Mouse (Mus musculus) midbrain, embryonic 10.5 days (tissue): ENCODE data around the gene Chkb. TPM values are rescaled to one million over a fixed set of nuclear protein-coding genes. Genes with fewer than 3 reads are reported as not detected.

Experiments
- DNase-seq: peaks from one replicate; pipeline ENCODE4 v3.0.0-alpha.2; 2017; ENCODE audit warnings: low spot score
- H3K27ac ChIP-seq: fragments of 300-500 bp; sonication (generic); replicated peaks from 2 replicates; pipeline ENCODE4 v1.5.1; 2016; ENCODE audit warnings: mild to moderate bottlenecking
- H3K27me3 ChIP-seq: fragments of 300-500 bp; sonication (generic); 2 replicates; pipeline ENCODE4 v1.6.1; 2016; ENCODE audit warnings: low read depth, mild to moderate bottlenecking; ENCODE audit not compliant: poor library complexity, severe bottlenecking
- H3K36me3 ChIP-seq: fragments of 300-500 bp; sonication (generic); 2 replicates; pipeline ENCODE4 v1.6.1; 2016; ENCODE audit warnings: mild to moderate bottlenecking, moderate library complexity
- H3K4me1 ChIP-seq: fragments of 300-500 bp; sonication (generic); 2 replicates; pipeline ENCODE4 v1.6.1; 2016
- H3K4me3 ChIP-seq: fragments of 300-500 bp; sonication (generic); 2 replicates; pipeline ENCODE4 v1.5.1; 2016; ENCODE audit warnings: mild to moderate bottlenecking, moderate library complexity
- H3K9me3 ChIP-seq: fragments of 300-500 bp; sonication (generic); replicated peaks from 2 replicates; pipeline ENCODE4 v1.6.1; 2016; ENCODE audit warnings: mild to moderate bottlenecking
- WGBS: fragments of 180-500 bp; shearing (Covaris S2); methylation state at CpG from one replicate; pipeline ENCODE4 v1.1.7; 2016; 5-methylcytosine and 5-hydroxymethylcytosine counted together
- polyA plus RNA-seq: library from polyadenylated mRNA; unstranded; fragments of >200 nt; fragmentation: Nextera tagmentation; extraction: Ambion mirVana; gene quantifications from 2 replicates; pipeline ENCODE4 v1.2.1, GENCODE M21; 2016

Chkb gene
- polyA plus RNA-seq, 1 experiment from 2014 or later, result 44.1 TPM

- peaks cover 76% of the 10 kb centered on the region for H3K27me3 ChIP-seq
- DNase-seq, result no peak
- H3K36me3 ChIP-seq, result no peaks in the 10 kb centered on the region
- peak overlapping the region; percentile 10; the same call in 1 of the 2 replicates for H3K27ac ChIP-seq
- H3K4me1 ChIP-seq, result peaks cover 42% of the 10 kb centered on the region
- WGBS, result 9% methylated on average over 46 of the region's 46 CpGs
- H3K4me3 ChIP-seq, result peak overlapping the region; percentile 56
- H3K9me3 ChIP-seq, result no peaks in the 10 kb centered on the region
Measured at GRCm38 (mm10) chr15:89377938-89378828, 51.5 kb downstream of the Chkb start.

GRCm38 (mm10) chr15:89377362-89377761 lies 52.3 kb downstream of the Chkb start:
- Histone ChIP-seq H3K4me3 (peak overlapping the region; percentile 24), H3K4me1 (peaks cover 50% of the 10 kb centered on the region), H3K9me3 (no peaks in the 10 kb centered on the region), H3K27me3 (peaks cover 76% of the 10 kb centered on the region), H3K36me3 (peaks cover 6% of the 10 kb centered on the region), H3K27ac (no peak overlapping the region)
- no peak for DNase-seq
- WGBS, result 4% methylated on average over 18 of the region's 18 CpGs

- H3K27ac ChIP-seq, result no peak within 1 kb of the TSS
- peak within 1 kb of the TSS; percentile 24 for H3K4me3 ChIP-seq
- H3K27me3 ChIP-seq, result peaks cover 73% of the 10 kb centered on the region
- DNase-seq, result no peak
- H3K9me3 ChIP-seq, result no peaks in the 10 kb centered on the region
- H3K4me1 ChIP-seq, result peaks cover 52% of the 10 kb centered on the region
- peaks cover 11% of the 10 kb centered on the region for H3K36me3 ChIP-seq
- WGBS, result 24% methylated on average over 16 of the region's 16 CpGs
Measured at GRCm38 (mm10) chr15:89376957-89377356, 52.8 kb downstream of the Chkb start, which contains the start of gene Tymp. TSS of gene Tymp (minus strand) at chr15:89377039.

Other genes with a start within 250 kb of the Chkb start
- gene Plxnb2, start 249.1 kb downstream of the Chkb start, polyA plus RNA-seq, result 130 and 144 TPM in 2 replicates
- gene Dennd6b, start 233.4 kb downstream of the Chkb start, polyA plus RNA-seq, result 27.7 and 37.3 TPM in 2 replicates
- 25.4 and 41.8 TPM in 2 replicates for gene Ppp6r2, start 218.4 kb downstream of the Chkb start, polyA plus RNA-seq
- 78.3 and 93.5 TPM in 2 replicates for gene Sbf1, start 114.6 kb downstream of the Chkb start, polyA plus RNA-seq
- gene Adm2, start 107.2 kb downstream of the Chkb start, polyA plus RNA-seq, result 0.20 and 0.21 TPM in 2 replicates
- gene Miox, start 95.5 kb downstream of the Chkb start, polyA plus RNA-seq, result not detected in 2 replicates
- gene Lmf2, start 74.2 kb downstream of the Chkb start, polyA plus RNA-seq, result 53.7 and 56.2 TPM in 2 replicates
- gene Ncaph2, start 74.2 kb downstream of the Chkb start, polyA plus RNA-seq, result 191 and 197 TPM in 2 replicates
- gene Sco2, start 56.1 kb downstream of the Chkb start, polyA plus RNA-seq, result 6.4 and 7.1 TPM in 2 replicates
- gene Tymp, start 52.9 kb downstream of the Chkb start, polyA plus RNA-seq, result 1.5 and 1.6 TPM in 2 replicates
- gene Odf3b, start 50.6 kb downstream of the Chkb start, polyA plus RNA-seq, result 0.11 and 0.99 TPM in 2 replicates
- gene Klhdc7b, start 45.0 kb downstream of the Chkb start, polyA plus RNA-seq, result not detected in 2 replicates
- gene Syce3, start 19.4 kb downstream of the Chkb start, polyA plus RNA-seq, result not detected in 2 replicates
- 0.83 and 0.97 TPM in 2 replicates for gene Cpt1b, start 4.0 kb downstream of the Chkb start, polyA plus RNA-seq
- 4.7 and 5.4 TPM in 2 replicates for gene C730034F03Rik, start 319 bp downstream of the Chkb start, polyA plus RNA-seq
- 0.20 TPM in 1 of 2 replicates, not detected in the other for gene Gm44502, start 212 bp downstream of the Chkb start, polyA plus RNA-seq
- gene Mapk8ip2, start 24.0 kb upstream of the Chkb start, polyA plus RNA-seq, result 26.4 and 38.3 TPM in 2 replicates
- gene Arsa, start 47.5 kb upstream of the Chkb start, polyA plus RNA-seq, result 13.5 and 14.0 TPM in 2 replicates
- gene Shank3, start 69.7 kb upstream of the Chkb start, polyA plus RNA-seq, result 2.1 and 2.6 TPM in 2 replicates
- 0.10 and 0.47 TPM in 2 replicates for gene Acr, start 138.4 kb upstream of the Chkb start, polyA plus RNA-seq
- gene Rabl2, start 162.0 kb upstream of the Chkb start, polyA plus RNA-seq, result 80.1 and 80.7 TPM in 2 replicates